Mouse (Mus musculus): ENCODE data around the gene Olfr56.

GRCm38 (mm10) chr11:49093861-49094660, 115.4 kb downstream of the Olfr56 start:
- TF ChIP-seq EP300 (optimal IDR thresholded peaks at IDR 0.05) (no peak), CTCF (IDR thresholded peaks at IDR 0.05; ENCODE audit: low read depth) (no peak)

All from stomach, postnatal 0 days (tissue).